Mouse (Mus musculus): ENCODE data around the gene Gm10198. TPM values are rescaled to one million over a fixed set of nuclear protein-coding genes. Genes with fewer than 3 reads are reported as not detected.

Gm10198 gene
- polyA plus RNA-seq, 1 experiment from 2014 or later, result not detected

Other genes starting within 250 kb of the Gm10198 start
- 31.6 and 35.5 TPM in 2 replicates for gene Gpbp1, start 102.7 kb upstream of the Gm10198 start, polyA plus RNA-seq (2015; fragmentation: Nextera tagmentation; extraction: Ambion mirVana)
- gene Gm49496, start 42.8 kb upstream of the Gm10198 start, polyA plus RNA-seq (2015; fragmentation: Nextera tagmentation; extraction: Ambion mirVana), result not detected in 2 replicates
- 13.6 and 14.3 TPM in 2 replicates for gene Mier3, start 88.2 kb downstream of the Gm10198 start, polyA plus RNA-seq (2015; fragmentation: Nextera tagmentation; extraction: Ambion mirVana)
- 11.8 and 12.3 TPM in 2 replicates for gene Map3k1, start 216.2 kb downstream of the Gm10198 start, polyA plus RNA-seq (2015; fragmentation: Nextera tagmentation; extraction: Ambion mirVana)

Measured in liver, embryonic 15.5 days (tissue).